Mouse (Mus musculus): Measurements from ENCODE around the gene H2afj.
"Not testable (repeated sequence)": the region's sequence is repeated elsewhere in the genome, so short reads cannot be mapped to it uniquely, and the experiment has no call there.

H2afj gene

GRCm38 (mm10) chr6:136808014-136808417, at the start of gene H2afj:
TSS of gene H2afj (plus strand) at chr6:136808244.
- DNase-seq (ENCODE audit: low read depth, low spot score): peak; percentile 91

GRCm38 (mm10) chr6:136763912-136764311, 44.1 kb upstream of the H2afj start:
- DNase-seq (ENCODE audit: low read depth, low spot score): no peak

- DNase-seq (ENCODE audit: low read depth, low spot score): no peak
These were observed 38.9 kb upstream of the H2afj start for GRCm38 (mm10) chr6:136769143-136769542.

- DNase-seq (ENCODE audit: low read depth, low spot score): no peak
These were observed 38.2 kb upstream of the H2afj start for GRCm38 (mm10) chr6:136769859-136770258.

GRCm38 (mm10) chr6:136776392-136776791, 31.7 kb upstream of the H2afj start:
- no peak for DNase-seq (ENCODE audit: low read depth, low spot score)

- no peak for DNase-seq (ENCODE audit: low read depth, low spot score)
These were observed 26.6 kb upstream of the H2afj start, which contains the start of gene Gucy2c for GRCm38 (mm10) chr6:136781377-136781986. TSS of gene Gucy2c (minus strand) at chr6:136781765.

GRCm38 (mm10) chr6:136782146-136782545, 25.9 kb upstream of the H2afj start:
- DNase-seq (ENCODE audit: low read depth, low spot score): no peak

- no peak for DNase-seq (ENCODE audit: low read depth, low spot score)
These were observed 25.3 kb upstream of the H2afj start for GRCm38 (mm10) chr6:136782761-136783160.

- DNase-seq (ENCODE audit: low read depth, low spot score): no peak
These were observed 18.6 kb upstream of the H2afj start for GRCm38 (mm10) chr6:136789391-136789971.

- no peak for DNase-seq (ENCODE audit: low read depth, low spot score)
These were observed 14.9 kb upstream of the H2afj start for GRCm38 (mm10) chr6:136792884-136793758.

GRCm38 (mm10) chr6:136793831-136794525, 14.1 kb upstream of the H2afj start:
- DNase-seq (ENCODE audit: low read depth, low spot score): no peak

- no peak for DNase-seq (ENCODE audit: low read depth, low spot score)
These were observed 12.9 kb upstream of the H2afj start for GRCm38 (mm10) chr6:136795110-136795509.

GRCm38 (mm10) chr6:136795850-136796249, 12.2 kb upstream of the H2afj start:
- no peak for DNase-seq (ENCODE audit: low read depth, low spot score)

- DNase-seq (ENCODE audit: low read depth, low spot score): not testable (repeated sequence)
These were observed 10.0 kb upstream of the H2afj start for GRCm38 (mm10) chr6:136797874-136798693.

- DNase-seq (ENCODE audit: low read depth, low spot score): no peak
These were observed 7.3 kb upstream of the H2afj start for GRCm38 (mm10) chr6:136800710-136801109.

GRCm38 (mm10) chr6:136801274-136801673, 6.8 kb upstream of the H2afj start:
- DNase-seq (ENCODE audit: low read depth, low spot score): no peak

- no peak for DNase-seq (ENCODE audit: low read depth, low spot score)
These were observed 4.8 kb upstream of the H2afj start for GRCm38 (mm10) chr6:136803093-136803738.

GRCm38 (mm10) chr6:136803739-136804633, 4.1 kb upstream of the H2afj start, which contains the start of gene Hist4h4:
TSS of gene Hist4h4 (minus strand) at chr6:136804415.
- peak; percentile 92 for DNase-seq (ENCODE audit: low read depth, low spot score)

GRCm38 (mm10) chr6:136804705-136805408, 3.2 kb upstream of the H2afj start:
- no peak for DNase-seq (ENCODE audit: low read depth, low spot score)

Measured in retina, adult 2 months (tissue).